9 mouse cellular contexts compared by ENCODE assay signal in genomic region chr2:155512479-155512878, GRCm38 (mm10). TPM values are rescaled to one million over a fixed set of nuclear protein-coding genes. Genes with fewer than 3 reads are reported as not detected.
DNase-seq lines count a peak whose midpoint lies in the region; ATAC-seq and TF ChIP-seq lines count a peak whose summit lies in the region.
"Had no signal": no experiment of that assay in that cellular context is flagged by ENCODE, and none has a peak within 500 bp of the region (broad histone marks: within the 10 kb centered on the region; RNA-seq: fewer than 3 reads in every experiment).

No protein-coding gene starts in this region.

- no peaks in the 10 kb centered on the region for H3K27me3 ChIP-seq in cerebellum, adult 2 months (ENCODE audit: control insufficient read depth, insufficient read depth, low read length)
- 0 out of 2 replicates have a peak, but pooled peaks cover 3% of the 10 kb centered on the region for H3K27me3 ChIP-seq in limb, embryonic 14.5 days (ENCODE audit: control insufficient read depth, insufficient read depth, low read length)
- no peaks in the 10 kb centered on the region for H3K27me3 ChIP-seq in neural tube, embryonic 12.5 days (replicated peaks)

- no peak overlapping the region for H3K4me2 ChIP-seq in limb, embryonic 14.5 days (replicated peaks; ENCODE audit: low read depth, low read length, severe bottlenecking)
- H3K4me2 ChIP-seq in neural tube, embryonic 12.5 days (replicated peaks), result 0 out of 2 replicates have a peak overlapping the region, but pooled peaks have one; percentile 14
- H3K4me2 ChIP-seq: embryonic facial prominence, embryonic 15.5 days had no signal

- peaks cover 8% of the 10 kb centered on the region for H3K4me1 ChIP-seq in cerebellum, adult 2 months (ENCODE audit: control insufficient read depth, insufficient read depth, low read length)
- H3K4me1 ChIP-seq in limb, embryonic 14.5 days (ENCODE audit: control insufficient read depth, insufficient read depth, low read length), result no peaks in the 10 kb centered on the region
- peaks cover 22% of the 10 kb centered on the region for H3K4me1 ChIP-seq in neural tube, embryonic 12.5 days

- ATAC-seq in limb, embryonic 14.5 days (ENCODE audit: low FRiP score, low read depth), result no peak
- ATAC-seq in neural tube, embryonic 12.5 days (ENCODE audit: low FRiP score, low read depth), result no peak

- TF ChIP-seq POLR2A in cerebellum, adult 2 months (IDR thresholded peaks at IDR 0.05; ENCODE audit: borderline replicate concordance, insufficient read depth, low read length), result no peak
- no peak for TF ChIP-seq POLR2A in limb, embryonic 14.5 days (IDR thresholded peaks at IDR 0.05; ENCODE audit: borderline replicate concordance, extremely low read depth, insufficient read depth, insufficient read length)

- H3K9me3 ChIP-seq in limb, embryonic 14.5 days (ENCODE audit: control insufficient read depth, low read length), result no peaks in the 10 kb centered on the region
- no peaks in the 10 kb centered on the region for H3K9me3 ChIP-seq in neural tube, embryonic 12.5 days
- H3K9me3 ChIP-seq: embryonic facial prominence, embryonic 15.5 days had no signal

- peak overlapping the region; percentile 29 for H3K4me3 ChIP-seq in cerebellum, adult 2 months (replicated peaks; ENCODE audit: insufficient read depth, low read depth, low read length)
- H3K4me3 ChIP-seq in limb, embryonic 14.5 days (replicated peaks; ENCODE audit: low read length), result no peak overlapping the region
- H3K4me3 ChIP-seq in neural tube, embryonic 12.5 days, result no peak overlapping the region
- H3K4me3 ChIP-seq: embryonic facial prominence, embryonic 15.5 days had no signal

- DNase-seq in layer of hippocampus, adult 11-12 months (ENCODE audit: low spot score), result peak; percentile 67
- DNase-seq in layer of hippocampus, postnatal 14 days (ENCODE audit: low spot score in 2 of 2), result no peak
- peak; percentile 73 for DNase-seq in ES-CJ7 (ENCODE audit: low read depth, low spot score)
- peak; percentile 79 to 86 for DNase-seq in cerebellum, adult 2 months
- peak; percentile 21 for DNase-seq in gastrocnemius, postnatal 25 days
- DNase-seq in limb, embryonic 14.5 days (ENCODE audit: low spot score), result peak; percentile 22
- no peak for DNase-seq in frontal cortex, postnatal 14 days (ENCODE audit: low spot score in 2 of 2)

- WGBS in cerebellum, adult 2 months, result 31% methylated on average over 4 of the region's 4 CpGs
- 58% methylated on average over 4 of the region's 4 CpGs for WGBS in limb, embryonic 14.5 days
- WGBS in neural tube, embryonic 12.5 days, result 57% methylated on average over 4 of the region's 4 CpGs

- TF ChIP-seq CTCF in cerebellum, adult 2 months (IDR thresholded peaks at IDR 0.05; ENCODE audit: borderline replicate concordance, insufficient read depth, low read depth, low read length), result peak; percentile 89

- H3K36me3 ChIP-seq in limb, embryonic 14.5 days (ENCODE audit: control insufficient read depth, insufficient read depth, low read length), result no peaks in the 10 kb centered on the region
- H3K36me3 ChIP-seq in neural tube, embryonic 12.5 days, result no peaks in the 10 kb centered on the region
- H3K36me3 ChIP-seq: embryonic facial prominence, embryonic 15.5 days had no signal

- no peak overlapping the region for H3K27ac ChIP-seq in cerebellum, adult 2 months (ENCODE audit: insufficient read depth, low read length)
- H3K27ac ChIP-seq in limb, embryonic 14.5 days (replicated peaks; ENCODE audit: low read depth, low read length), result no peak overlapping the region
- no peak overlapping the region for H3K27ac ChIP-seq in neural tube, embryonic 12.5 days
- H3K27ac ChIP-seq: embryonic facial prominence, embryonic 15.5 days had no signal

- H3K9ac ChIP-seq in limb, embryonic 14.5 days (ENCODE audit: low read depth, low read length, severe bottlenecking), result no peak overlapping the region
- H3K9ac ChIP-seq in neural tube, embryonic 12.5 days, result no peak overlapping the region
- H3K9ac ChIP-seq: embryonic facial prominence, embryonic 15.5 days had no signal

RNA-seq across cellular contexts. Expression of gene Acss2, which starts 5.3 kb away (rescaled TPM):
- 10 to 100 TPM; 60.4 to 63.1 TPM for total RNA-seq in layer of hippocampus, postnatal 14 days (2021)
- polyA plus RNA-seq in cerebellum, adult 2 months (2012; rRNA removed), result 98.5 and 107 TPM in 2 replicates
- 10 to 100 TPM; 27.0 to 31.2 TPM for total RNA-seq in gastrocnemius, postnatal 25 days (2021)
- 13.3 and 14.8 TPM in 2 replicates for polyA plus RNA-seq in limb, embryonic 14.5 days (2012; rRNA removed)
- polyA plus RNA-seq in limb, embryonic 14.5 days (2014; fragmentation: Nextera tagmentation; extraction: Ambion mirVana), result 15.0 and 15.8 TPM in 2 replicates
- polyA plus RNA-seq in neural tube, embryonic 12.5 days (2016; fragmentation: Nextera tagmentation; extraction: Ambion mirVana), result 27.9 and 31.2 TPM in 2 replicates

RNA-seq across cellular contexts. Expression of gene Ggt7, which starts 5.6 kb away (rescaled TPM):
- 100 to 1,000 TPM; 107 to 119 TPM for total RNA-seq in layer of hippocampus, postnatal 14 days (2021)
- polyA plus RNA-seq in cerebellum, adult 2 months (2012; rRNA removed), result 235 and 237 TPM in 2 replicates
- total RNA-seq in gastrocnemius, postnatal 25 days (2021), result under 1 TPM; 0.41 to 0.80 TPM
- 18.0 and 32.5 TPM in 2 replicates for polyA plus RNA-seq in limb, embryonic 14.5 days (2012; rRNA removed)
- polyA plus RNA-seq in limb, embryonic 14.5 days (2014; fragmentation: Nextera tagmentation; extraction: Ambion mirVana), result 3.7 and 4.4 TPM in 2 replicates
- polyA plus RNA-seq in neural tube, embryonic 12.5 days (2016; fragmentation: Nextera tagmentation; extraction: Ambion mirVana), result 50.1 and 51.1 TPM in 2 replicates

RNA-seq across cellular contexts. Expression of gene Ncoa6, which starts 38.8 kb away (rescaled TPM):
- total RNA-seq in layer of hippocampus, postnatal 14 days (2021), result 10 to 100 TPM; 61.1 to 71.8 TPM
- 39.0 and 47.1 TPM in 2 replicates for polyA plus RNA-seq in cerebellum, adult 2 months (2012; rRNA removed)
- total RNA-seq in gastrocnemius, postnatal 25 days (2021), result 10 to 100 TPM; 13.0 to 13.8 TPM
- 45.4 and 54.2 TPM in 2 replicates for polyA plus RNA-seq in limb, embryonic 14.5 days (2012; rRNA removed)
- 26.9 and 31.1 TPM in 2 replicates for polyA plus RNA-seq in limb, embryonic 14.5 days (2014; fragmentation: Nextera tagmentation; extraction: Ambion mirVana)
- polyA plus RNA-seq in neural tube, embryonic 12.5 days (2016; fragmentation: Nextera tagmentation; extraction: Ambion mirVana), result 24.5 and 27.7 TPM in 2 replicates

Comparison
In these comparisons a context has a peak if more than half of its experiments do, and no peak if none do; other contexts are left out.
1. DNase-seq: peak in layer of hippocampus, adult 11-12 months (single experiment), ES-CJ7 (single experiment), cerebellum, adult 2 months (2 of 2), gastrocnemius, postnatal 25 days (single experiment) and limb, embryonic 14.5 days (single experiment); none in layer of hippocampus, postnatal 14 days (0 of 2) and frontal cortex, postnatal 14 days (0 of 2).